Mouse (Mus musculus): Measurements from ENCODE around the gene Itih1.

DNA sequence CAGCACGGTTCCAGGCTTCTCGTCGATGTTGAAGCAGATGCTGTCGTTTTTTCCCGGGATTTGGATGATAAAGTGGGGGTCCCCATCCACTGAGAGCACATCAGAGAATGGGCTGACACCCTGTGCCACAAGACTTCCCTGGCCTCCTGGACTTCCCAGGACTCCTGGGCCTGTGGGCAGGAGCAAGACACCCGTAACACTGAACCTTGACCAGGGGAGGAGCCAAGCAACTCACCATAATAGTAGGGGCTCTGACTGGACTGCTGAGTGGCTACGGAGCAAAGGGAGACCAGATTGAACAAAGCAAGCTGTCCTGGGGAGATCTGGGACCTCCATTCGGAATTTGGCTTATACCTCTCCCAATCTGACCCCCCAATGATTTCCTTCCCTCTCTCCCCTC is 30.4 kb downstream of the Itih1 start:
- TF ChIP-seq CTCF (IDR thresholded peaks at IDR 0.05; ENCODE audit: control insufficient read depth, insufficient read depth, low read length) (no peak), POLR2A (IDR thresholded peaks at IDR 0.05; ENCODE audit: borderline replicate concordance, control insufficient read depth, low read depth, low read length) (no peak)

Data from bone marrow, adult 2 months (tissue).